Mouse (Mus musculus): Measurements from ENCODE around the gene Clrn3. TPM values are rescaled to one million over a fixed set of nuclear protein-coding genes. Genes with fewer than 3 reads are reported as not detected.

The Clrn3 gene
- total RNA-seq, 2 experiments from 2014 or later = not detected

- intact Hi-C loops (cut with DNase I) = loop anchor here (5.0 kb wide), 1 partner anchor 239 kb away; no protein-coding TSS in a partner anchor
- no peak for DNase-seq (ENCODE audit: low spot score in 2 of 2)
Observed at GRCm38 (mm10) chr7:135498565-135499186, 29.8 kb downstream of the Clrn3 start.

GRCm38 (mm10) chr7:135495303-135495702 lies 33.2 kb downstream of the Clrn3 start:
- intact Hi-C loops (cut with DNase I) = loop anchor here (2.0 to 5.0 kb wide), 2 partner anchors 173 to 242 kb away; no protein-coding TSS in a partner anchor
- DNase-seq (ENCODE audit: low spot score in 2 of 2) = peak in 1 of 2 experiments; percentile 23

DNA sequence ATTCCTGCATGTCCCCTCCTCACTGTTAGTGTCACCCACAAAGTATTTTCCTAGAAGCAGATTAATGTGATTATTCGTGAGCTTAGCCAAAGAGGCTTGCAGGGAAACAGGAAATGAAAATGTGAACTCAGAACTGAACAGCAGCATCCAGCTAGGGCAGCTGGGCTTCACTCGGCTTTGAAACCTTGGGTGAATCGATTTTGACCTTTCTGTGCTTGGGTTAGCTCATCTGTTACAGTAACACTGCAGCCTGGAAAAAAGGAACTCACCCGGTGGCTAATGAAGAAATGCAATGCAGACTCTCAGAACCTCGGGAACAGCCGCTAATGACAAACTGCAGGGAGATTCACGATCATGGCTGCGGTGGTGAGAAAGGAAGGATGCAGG lies 38.0 kb downstream of the Clrn3 start:
- no peak for DNase-seq (ENCODE audit: low spot score in 2 of 2)
- intact Hi-C loops (cut with DNase I) = loop anchor here (5.0 kb wide), 1 partner anchor 142 kb away; no protein-coding TSS in a partner anchor

DNA sequence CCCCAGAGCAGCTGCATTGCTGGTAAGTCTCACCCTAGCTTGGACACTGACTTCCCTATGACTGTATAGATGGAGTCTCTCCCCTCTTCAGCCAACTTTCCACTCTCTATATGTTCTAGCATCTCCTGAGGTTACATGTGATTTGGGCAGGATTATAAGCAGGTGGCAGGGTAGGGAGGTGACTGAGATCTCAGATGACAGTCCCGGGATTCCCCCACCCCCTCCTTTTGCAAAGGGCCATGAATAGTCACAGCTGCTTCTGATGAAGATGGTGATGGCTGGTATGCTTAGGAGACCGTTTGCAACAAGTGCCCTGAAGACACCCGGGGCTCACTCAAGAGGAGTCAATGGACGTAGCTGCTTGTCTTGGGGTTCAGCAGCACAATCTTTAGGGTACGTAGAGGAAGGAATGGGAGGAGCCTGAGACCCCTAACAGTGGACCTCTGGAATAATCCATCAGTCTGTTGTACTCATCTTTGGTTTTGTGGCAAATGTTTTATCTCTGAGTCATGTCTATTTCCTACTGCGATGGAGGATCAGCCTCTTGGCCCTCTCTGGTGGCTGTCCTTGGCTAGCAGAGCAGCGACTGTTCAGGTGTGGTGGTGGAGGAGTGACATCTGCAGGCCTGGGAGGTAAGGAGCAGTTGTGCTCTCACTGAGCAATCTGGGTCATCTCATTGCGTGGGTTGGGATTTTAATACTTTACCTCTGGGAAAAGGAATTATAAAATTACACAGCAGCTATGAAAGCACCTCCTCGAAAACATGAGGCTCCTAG lies 38.5 kb downstream of the Clrn3 start:
- DNase-seq (ENCODE audit: low spot score in 2 of 2) = no peak
- intact Hi-C loops (cut with DNase I) = loop anchor here (5.0 to 10.0 kb wide), 2 partner anchors 142 to 1815 kb away; no protein-coding TSS in a partner anchor

- intact Hi-C loops (cut with DNase I) = loop anchor here (10.0 kb wide), 1 partner anchor 1814 kb away; no protein-coding TSS in a partner anchor
Observed at GRCm38 (mm10) chr7:135488214-135488810, 40.1 kb downstream of the Clrn3 start.

DNA sequence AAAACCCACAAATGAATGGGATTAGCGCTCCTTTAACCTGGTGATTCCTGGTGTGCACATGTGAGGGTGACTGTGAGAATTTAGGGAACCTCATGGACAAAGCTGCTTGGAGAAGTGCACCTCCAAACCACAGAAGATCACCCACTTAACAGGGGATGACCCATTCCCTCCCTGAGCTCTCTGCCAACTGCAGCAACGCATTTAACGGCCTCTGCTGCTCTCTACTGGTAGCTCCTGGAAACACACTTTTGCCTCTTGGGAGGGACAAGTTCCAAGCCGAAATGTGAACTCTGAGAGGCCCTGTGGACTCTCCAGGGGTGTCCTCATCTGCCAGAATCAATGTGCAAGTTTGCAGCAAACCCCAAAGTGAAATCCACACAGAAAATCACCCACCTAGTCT lies 41.0 kb downstream of the Clrn3 start:
- peak; percentile 58 to 77 for DNase-seq (ENCODE audit: low spot score in 2 of 2)
- intact Hi-C loops (cut with DNase I) = loop anchor here (1.0 to 10.0 kb wide), 2 partner anchors 84 to 1813 kb away; no protein-coding TSS in a partner anchor

More at GRCm38 (mm10) chr7:135488214-135488810, 40.1 kb downstream of the Clrn3 start:
- DNase-seq (ENCODE audit: low spot score in 2 of 2) = no peak

DNA sequence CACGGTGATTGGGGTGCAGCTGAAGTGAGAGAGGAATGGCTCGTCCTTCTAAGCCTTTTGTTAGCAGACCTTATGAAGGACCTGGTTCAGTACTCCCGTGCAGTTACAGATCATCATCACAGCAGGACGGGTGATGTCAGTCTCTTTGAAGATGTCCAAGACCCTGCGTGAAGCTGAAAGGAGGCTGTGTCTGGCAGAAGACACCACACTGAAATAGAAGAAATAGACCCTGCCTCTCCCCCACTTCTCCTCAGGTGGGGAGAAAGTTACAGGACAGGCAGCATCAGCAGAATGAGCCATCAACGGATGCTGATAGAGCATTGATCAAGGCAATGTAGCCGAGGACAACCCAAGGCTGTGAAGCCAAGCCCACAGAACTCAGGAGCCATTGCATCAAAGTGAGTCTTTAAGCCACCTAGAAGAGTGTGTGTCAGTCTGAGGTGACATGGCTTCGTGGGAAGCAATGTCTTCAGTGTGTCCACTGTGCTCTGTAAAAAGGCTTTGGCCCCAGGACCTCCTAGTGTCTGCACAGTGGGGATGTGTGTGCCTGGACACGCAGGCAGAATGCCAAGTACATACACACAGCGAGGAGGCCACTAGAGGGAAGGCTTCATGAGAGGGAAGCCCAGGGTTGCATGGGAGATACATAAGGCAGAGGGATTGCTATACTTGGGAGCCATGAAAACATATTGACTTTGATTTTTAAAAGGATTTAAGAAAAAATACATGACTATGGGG lies 41.6 kb downstream of the Clrn3 start:
- DNase-seq (ENCODE audit: low spot score in 2 of 2) = no peak
- intact Hi-C loops (cut with DNase I) = loop anchor here (1.0 to 10.0 kb wide), 2 partner anchors 84 to 1812 kb away; no protein-coding TSS in a partner anchor

- intact Hi-C loops (cut with DNase I) = loop anchor here (10.0 kb wide), 1 partner anchor 1811 kb away; no protein-coding TSS in a partner anchor
- peak; percentile 43 to 73 for DNase-seq (ENCODE audit: low spot score in 2 of 2)
Observed at GRCm38 (mm10) chr7:135485796-135486410, 42.6 kb downstream of the Clrn3 start.

GRCm38 (mm10) chr7:135485116-135485795 lies 43.2 kb downstream of the Clrn3 start:
- intact Hi-C loops (cut with DNase I) = loop anchor here (10.0 kb wide), 1 partner anchor 1810 kb away; no protein-coding TSS in a partner anchor
- DNase-seq (ENCODE audit: low spot score in 2 of 2) = no peak

- intact Hi-C loops (cut with DNase I) = loop anchor here (10.0 kb wide), 1 partner anchor 1810 kb away; no protein-coding TSS in a partner anchor
- no peak for DNase-seq (ENCODE audit: low spot score in 2 of 2)
Observed at GRCm38 (mm10) chr7:135484341-135484740, 44.1 kb downstream of the Clrn3 start.

GRCm38 (mm10) chr7:135483751-135484150 lies 44.7 kb downstream of the Clrn3 start:
- no peak for DNase-seq (ENCODE audit: low spot score in 2 of 2)
- intact Hi-C loops (cut with DNase I) = loop anchor here (10.0 kb wide), 1 partner anchor 1809 kb away; no protein-coding TSS in a partner anchor

GRCm38 (mm10) chr7:135481150-135481549 lies 47.3 kb downstream of the Clrn3 start:
- DNase-seq (ENCODE audit: low spot score in 2 of 2) = no peak
- intact Hi-C loops (cut with DNase I) = loop anchor here (10.0 kb wide), 1 partner anchor 1806 kb away; no protein-coding TSS in a partner anchor

DNA sequence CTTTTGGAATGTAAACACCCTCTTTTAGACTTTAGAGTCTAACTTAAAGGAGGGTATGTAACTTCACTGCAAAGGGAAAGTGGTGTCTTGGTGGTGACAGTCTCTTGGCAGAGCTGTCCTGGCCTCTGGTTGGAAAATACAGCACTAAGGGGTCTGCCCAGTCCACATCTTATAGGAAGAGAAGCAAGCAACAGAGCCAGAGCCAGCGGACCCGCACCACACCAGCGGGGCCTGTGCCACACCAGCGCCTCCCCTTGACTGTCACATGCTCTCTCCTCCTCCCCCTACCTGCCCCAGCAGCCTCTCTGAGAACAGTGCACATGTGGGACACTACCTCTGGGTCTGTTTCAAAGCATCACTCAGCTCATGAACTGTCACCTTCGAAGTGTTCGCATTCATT lies 48.5 kb downstream of the Clrn3 start:
- intact Hi-C loops (cut with DNase I) = loop anchor here (10.0 kb wide), 1 partner anchor 1805 kb away; no protein-coding TSS in a partner anchor
- DNase-seq (ENCODE audit: low spot score in 2 of 2) = no peak

- DNase-seq (ENCODE audit: low spot score in 2 of 2) = peak in 1 of 2 experiments; percentile 40
- intact Hi-C loops (cut with DNase I) = no loop called here
Observed at GRCm38 (mm10) chr7:135479322-135479880, 49.1 kb downstream of the Clrn3 start.

DNA sequence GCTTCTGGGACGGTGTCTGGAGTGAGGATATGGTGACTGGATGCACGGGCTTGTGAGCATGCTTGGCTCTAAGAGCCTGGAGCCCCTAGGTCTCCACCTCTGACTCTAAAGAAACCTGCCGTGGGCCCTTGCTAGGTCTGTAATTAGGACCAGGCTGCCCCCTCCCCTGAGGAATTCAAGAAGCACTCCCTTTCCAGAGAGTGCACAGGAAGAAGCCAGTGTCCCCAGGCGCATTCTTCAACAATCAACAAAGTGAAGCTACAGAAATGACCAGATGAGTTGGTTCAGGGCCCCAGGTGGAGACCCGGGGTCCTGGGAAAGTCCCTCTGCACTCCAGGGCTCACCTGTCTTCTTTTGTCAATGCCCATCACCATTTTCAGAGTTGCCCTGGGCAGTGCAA lies 51.2 kb downstream of the Clrn3 start:
- intact Hi-C loops (cut with DNase I) = no loop called here
- DNase-seq (ENCODE audit: low spot score in 2 of 2) = no peak

DNA sequence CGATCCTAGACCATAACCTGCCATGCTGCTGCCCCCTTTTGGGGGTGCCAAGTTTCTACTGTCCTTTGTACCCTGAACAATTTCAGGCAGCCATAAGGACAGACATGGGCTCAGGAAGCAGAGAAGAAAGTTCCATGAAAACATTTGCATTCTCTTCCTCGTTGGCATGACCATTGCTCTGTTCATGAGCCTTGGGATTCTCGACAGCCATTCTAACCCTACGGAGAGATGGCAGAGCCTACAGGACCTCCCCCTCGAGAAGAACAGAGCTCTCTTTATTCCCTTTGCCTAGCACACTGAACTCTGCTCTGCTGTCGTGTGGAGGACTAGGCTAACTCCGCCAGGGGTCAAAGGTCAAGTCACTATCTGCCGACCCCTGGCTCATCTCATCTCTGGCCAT lies 52.5 kb downstream of the Clrn3 start:
- intact Hi-C loops (cut with DNase I) = no loop called here
- DNase-seq (ENCODE audit: low spot score in 2 of 2) = no peak

DNA sequence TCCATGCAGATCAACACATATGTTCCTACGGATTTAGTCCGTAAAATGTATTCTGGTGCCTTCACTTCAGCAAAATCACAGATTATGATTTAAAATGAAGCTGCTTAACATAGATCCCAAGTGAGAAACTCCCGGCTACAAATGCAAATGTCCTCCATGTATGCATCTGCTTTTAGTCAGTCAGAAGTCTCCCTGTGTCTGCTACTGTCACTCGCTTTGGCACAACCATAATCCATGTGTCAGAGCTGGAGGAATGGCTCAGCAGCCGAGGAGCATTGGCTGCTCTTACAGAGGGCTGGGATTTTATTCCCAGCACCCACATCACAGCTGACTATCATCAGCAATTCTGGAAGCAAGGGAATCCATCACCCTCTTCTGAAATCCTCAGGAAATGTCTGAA lies 58.1 kb downstream of the Clrn3 start:
- intact Hi-C loops (cut with DNase I) = no loop called here
- DNase-seq (ENCODE audit: low spot score in 2 of 2) = peak; percentile 11 to 42

All from left cerebral cortex, postnatal 14 days (tissue).